Mouse (Mus musculus): ENCODE measurements around the gene Slc4a2.

Gene Slc4a2

GRCm38 (mm10) chr5:24423129-24424003 lies at the start of gene Slc4a2, which contains the start of gene Cdk5:
TSS of gene Slc4a2 (plus strand) at chr5:24423837.
TSS of gene Cdk5 (minus strand) at chr5:24423530.
- peak; percentile 91 for DNase-seq (ENCODE audit: low spot score)

- DNase-seq (ENCODE audit: low spot score) = no peak
Observed at GRCm38 (mm10) chr5:24374216-24374615, 49.4 kb upstream of the Slc4a2 start.

- no peak for DNase-seq (ENCODE audit: low spot score)
Observed at GRCm38 (mm10) chr5:24374666-24375328, 48.8 kb upstream of the Slc4a2 start.

- no peak for DNase-seq (ENCODE audit: low spot score)
Observed at GRCm38 (mm10) chr5:24378700-24379099, 44.9 kb upstream of the Slc4a2 start.

GRCm38 (mm10) chr5:24379501-24379900 lies 44.1 kb upstream of the Slc4a2 start:
- DNase-seq (ENCODE audit: low spot score) = no peak

GRCm38 (mm10) chr5:24380499-24380898 lies 43.1 kb upstream of the Slc4a2 start:
- no peak for DNase-seq (ENCODE audit: low spot score)

- no peak for DNase-seq (ENCODE audit: low spot score)
Observed at GRCm38 (mm10) chr5:24381486-24381885, 42.2 kb upstream of the Slc4a2 start.

GRCm38 (mm10) chr5:24381988-24382387 lies 41.6 kb upstream of the Slc4a2 start:
- no peak for DNase-seq (ENCODE audit: low spot score)

GRCm38 (mm10) chr5:24383026-24383859 lies 40.4 kb upstream of the Slc4a2 start:
- DNase-seq (ENCODE audit: low spot score) = peak; percentile 73

- no peak for DNase-seq (ENCODE audit: low spot score)
Observed at GRCm38 (mm10) chr5:24384407-24384806, 39.2 kb upstream of the Slc4a2 start.

- DNase-seq (ENCODE audit: low spot score) = no peak
Observed at GRCm38 (mm10) chr5:24385374-24385773, 38.3 kb upstream of the Slc4a2 start.

- no peak for DNase-seq (ENCODE audit: low spot score)
Observed at GRCm38 (mm10) chr5:24385887-24386550, 37.6 kb upstream of the Slc4a2 start.

GRCm38 (mm10) chr5:24387264-24388241 lies 36.1 kb upstream of the Slc4a2 start:
- DNase-seq (ENCODE audit: low spot score) = no peak

- DNase-seq (ENCODE audit: low spot score) = no peak
Observed at GRCm38 (mm10) chr5:24388246-24388915, 35.3 kb upstream of the Slc4a2 start.

- DNase-seq (ENCODE audit: low spot score) = no peak
Observed at GRCm38 (mm10) chr5:24389011-24389657, 34.5 kb upstream of the Slc4a2 start.

GRCm38 (mm10) chr5:24389658-24390020 lies 34.0 kb upstream of the Slc4a2 start:
- DNase-seq (ENCODE audit: low spot score) = no peak

GRCm38 (mm10) chr5:24391864-24392263 lies 31.8 kb upstream of the Slc4a2 start, which contains the start of gene Atg9b:
TSS of gene Atg9b (minus strand) at chr5:24392143.
- no peak for DNase-seq (ENCODE audit: low spot score)

GRCm38 (mm10) chr5:24392724-24393123 lies 30.9 kb upstream of the Slc4a2 start:
- no peak for DNase-seq (ENCODE audit: low spot score)

GRCm38 (mm10) chr5:24393392-24393997 lies 30.1 kb upstream of the Slc4a2 start, which contains the start of gene Abcb8:
TSS of gene Abcb8 (plus strand) at chr5:24393663.
- no peak for DNase-seq (ENCODE audit: low spot score)

Data from urinary bladder, postnatal 10 days (tissue).